Mouse (Mus musculus) liver, embryonic 14.5 days (tissue): ENCODE results near the gene Dnah11.

Experiments used
- CTCF ChIP-seq: IDR thresholded peaks from 2 replicates; pipeline ENCODE4 v1.5.1; 2016; ENCODE audit warnings: antibody characterized with exemption, low read depth, control low read depth
- EP300 ChIP-seq: IDR thresholded peaks from 2 replicates; pipeline ENCODE4 v1.6.1; 2016; ENCODE audit warnings: antibody characterized with exemption, low read depth

GRCm38 (mm10) chr12:118018936-118019335 is 179.9 kb downstream of the Dnah11 start:
- TF ChIP-seq CTCF (no peak), EP300 (no peak)
